Mouse (Mus musculus) bone marrow macrophage, adult 2 months (primary cell): Measurements from ENCODE around the gene Olfr248.

Source experiments
- CTCF ChIP-seq: IDR thresholded peaks from 2 replicates; pipeline ENCODE4 v1.5.1; 2012; ENCODE audit warnings: low read depth, mild to moderate bottlenecking, low read length, moderate library complexity
- POLR2A ChIP-seq: IDR thresholded peaks from 2 replicates; pipeline ENCODE4 v1.6.1; 2012; ENCODE audit warnings: mild to moderate bottlenecking, low read depth, low read length, borderline replicate concordance

DNA sequence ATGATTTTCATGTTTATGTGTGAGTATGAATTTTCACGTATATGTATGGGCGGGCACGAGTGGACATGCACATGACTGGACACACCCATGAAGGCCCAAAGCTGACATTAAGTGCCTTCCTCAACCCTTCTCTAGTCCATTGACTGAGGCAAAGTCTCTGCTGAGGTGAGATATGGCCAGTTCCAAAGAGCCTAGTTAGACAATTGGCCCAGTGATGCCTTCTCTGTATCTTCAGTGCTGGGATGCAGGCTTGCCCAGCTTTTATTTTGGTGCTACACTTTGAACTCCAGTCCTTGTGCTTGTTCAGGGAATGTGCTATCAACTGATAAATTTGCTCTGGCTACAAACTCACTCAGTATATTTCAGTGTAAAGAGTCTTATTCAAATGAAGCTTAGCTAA is 17.0 kb upstream of the Olfr248 start:
- TF ChIP-seq POLR2A (no peak), CTCF (no peak)
